Mouse (Mus musculus) thymus, postnatal 4 days (tissue): Measurements from ENCODE around the gene Actr3.

Experiments used
- DNase-seq: peaks from one replicate; pipeline ENCODE4 v3.0.0; 2021

Actr3 gene

GRCm38 (mm10) chr1:125350843-125351242 lies 84.7 kb downstream of the Actr3 start:
- no peak for DNase-seq

- DNase-seq = no peak
Measured at GRCm38 (mm10) chr1:125345854-125346253, 89.7 kb downstream of the Actr3 start.

GRCm38 (mm10) chr1:125345448-125345847 lies 90.1 kb downstream of the Actr3 start:
- DNase-seq = no peak

- DNase-seq = no peak
Measured at GRCm38 (mm10) chr1:125343105-125343504, 92.4 kb downstream of the Actr3 start.
